Mouse (Mus musculus) E14TG2a.4 (cell line): ENCODE results near the gene Zc3h7b.
A peak's percentile ranks its signal among the peaks of the same experiment; 100 is the strongest.

Experiments used
- H3K27me3 ChIP-seq: 2 replicates; pipeline ENCODE4 v1.6.1; 2014; ENCODE audit warnings: low read length, control low read depth; ENCODE audit not compliant: insufficient read depth
- H3K36me3 ChIP-seq: 2 replicates; pipeline ENCODE4 v1.6.1; 2014; ENCODE audit warnings: low read length, control low read depth; ENCODE audit not compliant: insufficient read depth
- H3K4me1 ChIP-seq: replicated peaks from 2 replicates; pipeline ENCODE4 v1.6.1; 2014; ENCODE audit warnings: low read depth, low read length, control low read depth
- H3K4me3 ChIP-seq: replicated peaks from 2 replicates; pipeline ENCODE4 v1.5.1; 2014; ENCODE audit warnings: mild to moderate bottlenecking, low read length
- H3K9me3 ChIP-seq: 2 replicates; pipeline ENCODE4 v1.6.1; 2014; ENCODE audit warnings: low read length, control low read depth
- CTCF ChIP-seq: conservative IDR thresholded peaks from 2 replicates; pipeline ENCODE4 v1.5.1; 2014; ENCODE audit warnings: low read length
- NANOG ChIP-seq: IDR thresholded peaks from 2 replicates; pipeline ENCODE4 v1.6.1; 2014; ENCODE audit warnings: borderline replicate concordance, low read length, mixed read lengths
- POU5F1 ChIP-seq: IDR thresholded peaks from 2 replicates; pipeline ENCODE4 v1.6.1; 2014; ENCODE audit warnings: low read length, borderline replicate concordance

Zc3h7b gene

DNA sequence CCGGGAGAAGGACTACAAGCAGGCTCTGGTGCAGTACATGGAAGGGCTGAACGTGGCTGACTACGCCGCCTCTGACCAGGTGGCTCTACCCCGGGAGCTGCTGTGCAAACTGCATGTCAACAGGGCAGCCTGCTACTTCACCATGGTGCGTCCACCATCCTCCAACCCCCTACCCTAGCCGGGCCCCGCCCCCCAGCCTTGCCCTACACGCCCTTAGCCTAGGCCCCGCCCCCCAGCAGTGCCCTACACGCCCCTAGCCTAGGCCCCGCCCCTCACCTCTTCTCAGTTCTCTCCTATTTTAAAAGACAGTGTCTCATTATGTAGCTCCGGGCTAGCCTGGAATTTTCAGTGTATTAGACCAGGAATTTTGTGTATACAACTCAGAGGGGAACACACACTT is 24.2 kb downstream of the Zc3h7b start:
- Histone ChIP-seq H3K4me1 (peaks cover 45% of the 10 kb centered on the region), H3K4me3 (peak overlapping the region; percentile 64), H3K36me3 (peaks cover 35% of the 10 kb centered on the region), H3K9me3 (no peaks in the 10 kb centered on the region), H3K27me3 (no peaks in the 10 kb centered on the region)
- no peak for TF ChIP-seq NANOG
- no peak for TF ChIP-seq CTCF
- TF ChIP-seq POU5F1: no peak

DNA sequence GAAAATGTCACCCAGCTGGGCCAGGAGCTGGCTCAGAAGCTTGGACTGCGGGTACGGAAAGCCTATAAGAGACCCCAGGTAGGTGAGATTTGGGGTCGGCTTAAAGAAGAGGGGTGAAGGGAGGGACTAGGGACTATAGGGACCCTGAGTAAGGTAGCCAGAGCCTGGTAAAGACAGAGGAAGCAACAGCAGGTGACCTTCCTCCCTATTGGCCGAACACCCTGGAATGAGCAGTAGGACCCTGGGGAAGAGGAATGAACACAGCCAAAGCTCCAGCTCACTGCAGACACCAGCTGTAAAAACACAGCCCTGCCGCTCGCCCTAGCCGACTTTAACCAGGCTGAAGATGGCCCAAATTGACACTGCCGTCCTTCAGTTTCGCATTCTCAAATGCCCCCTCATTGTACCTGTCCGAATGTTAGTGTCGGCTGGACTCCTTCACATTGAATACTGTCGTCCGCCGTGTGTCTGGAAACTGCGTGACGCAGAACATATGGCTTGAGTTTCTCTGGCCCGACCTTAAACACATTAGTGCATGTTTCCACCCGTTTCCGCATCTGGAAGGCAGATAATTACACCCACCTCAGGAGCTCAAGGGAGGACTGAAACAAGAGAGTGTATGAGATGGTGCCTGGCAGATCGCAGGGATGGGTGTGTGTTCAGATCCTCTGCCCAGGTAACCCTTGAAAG is 27.7 kb downstream of the Zc3h7b start:
- H3K4me1 ChIP-seq: peaks cover 37% of the 10 kb centered on the region
- TF ChIP-seq CTCF: no peak
- TF ChIP-seq NANOG: no peak
- no peak for TF ChIP-seq POU5F1
- peaks cover 66% of the 10 kb centered on the region for H3K36me3 ChIP-seq
- no peaks in the 10 kb centered on the region for H3K9me3 ChIP-seq
- H3K4me3 ChIP-seq: no peak overlapping the region; the same call in 1 of the 2 replicates
- H3K27me3 ChIP-seq: no peaks in the 10 kb centered on the region

DNA sequence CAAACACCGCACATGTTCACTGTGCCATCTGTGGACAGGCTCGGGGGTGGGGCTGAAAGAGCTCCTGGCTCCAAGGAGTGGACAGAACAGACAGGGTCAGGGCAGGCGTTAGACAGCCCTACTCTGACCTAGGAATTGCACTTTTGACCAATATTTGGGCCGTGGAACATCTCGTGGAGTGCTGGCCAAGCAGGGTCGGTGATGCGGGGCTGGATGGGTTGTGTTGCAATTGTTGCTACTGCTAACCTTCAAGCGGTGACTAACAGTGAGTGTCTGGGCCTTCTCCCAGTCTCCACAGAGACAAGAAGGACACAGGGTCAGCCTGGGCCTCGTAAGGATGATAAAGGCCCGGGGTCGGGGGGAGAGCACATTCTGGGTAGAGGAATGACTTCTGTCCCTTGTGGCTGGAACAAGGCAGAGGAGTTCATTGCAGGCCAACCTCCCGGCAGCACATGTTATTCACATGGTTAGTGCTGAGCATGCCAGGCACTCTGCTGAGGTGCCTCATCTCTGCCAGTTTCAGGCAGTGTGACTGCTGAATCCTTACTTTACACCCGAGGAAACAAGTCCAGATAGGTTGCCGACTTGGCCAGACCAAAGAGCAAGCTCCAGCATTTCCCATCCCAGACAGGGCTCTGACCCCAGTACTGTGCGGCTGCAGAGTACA is 29.8 kb downstream of the Zc3h7b start:
- Histone ChIP-seq H3K36me3 (peaks cover 83% of the 10 kb centered on the region), H3K27me3 (no peaks in the 10 kb centered on the region), H3K4me1 (peaks cover 19% of the 10 kb centered on the region), H3K9me3 (no peaks in the 10 kb centered on the region), H3K4me3 (no peak overlapping the region)
- no peak for TF ChIP-seq NANOG
- no peak for TF ChIP-seq POU5F1
- TF ChIP-seq CTCF: no peak

DNA sequence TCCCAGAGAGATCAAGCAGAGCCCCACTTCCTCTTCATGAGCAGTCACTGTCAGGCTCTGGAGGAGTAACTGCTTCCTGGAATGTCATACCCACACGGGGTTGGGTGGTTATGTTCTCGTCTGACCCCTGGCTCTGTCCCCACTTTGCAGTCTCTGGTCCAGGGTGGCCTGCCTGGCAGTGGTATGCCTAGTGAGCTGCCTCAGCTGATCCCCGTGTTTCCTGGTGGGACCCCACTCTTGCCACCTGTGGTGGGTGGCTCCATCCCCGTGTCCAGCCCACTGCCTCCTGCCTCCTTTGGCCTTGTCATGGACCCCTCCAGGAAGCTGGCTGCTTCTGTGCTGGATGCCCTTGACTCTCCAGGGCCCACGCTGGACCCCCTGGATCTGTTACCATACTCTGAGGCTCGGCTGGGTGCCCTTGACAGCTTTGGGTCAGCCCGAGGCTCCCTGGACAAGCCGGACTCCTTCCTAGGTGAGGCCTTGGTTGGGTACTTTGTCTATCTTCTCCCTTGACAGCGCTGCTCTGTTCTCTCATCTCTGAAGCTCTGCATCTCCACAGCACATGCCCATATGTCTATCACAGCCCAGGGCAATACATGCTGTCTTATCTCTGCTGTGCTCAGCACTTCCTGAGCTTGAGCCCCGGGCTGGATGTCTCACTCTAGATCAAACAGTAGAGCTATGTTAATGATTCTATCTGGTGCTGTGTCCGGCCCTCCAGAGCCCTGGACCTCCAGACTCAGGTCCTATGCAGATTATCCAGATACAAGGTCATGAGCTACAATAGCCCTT is 32.0 kb downstream of the Zc3h7b start:
- Histone ChIP-seq H3K4me3 (no peak overlapping the region), H3K27me3 (no peaks in the 10 kb centered on the region), H3K4me1 (peaks cover 19% of the 10 kb centered on the region), H3K9me3 (no peaks in the 10 kb centered on the region), H3K36me3 (peaks cover 98% of the 10 kb centered on the region)
- TF ChIP-seq CTCF (no peak), NANOG (no peak), POU5F1 (no peak)

DNA sequence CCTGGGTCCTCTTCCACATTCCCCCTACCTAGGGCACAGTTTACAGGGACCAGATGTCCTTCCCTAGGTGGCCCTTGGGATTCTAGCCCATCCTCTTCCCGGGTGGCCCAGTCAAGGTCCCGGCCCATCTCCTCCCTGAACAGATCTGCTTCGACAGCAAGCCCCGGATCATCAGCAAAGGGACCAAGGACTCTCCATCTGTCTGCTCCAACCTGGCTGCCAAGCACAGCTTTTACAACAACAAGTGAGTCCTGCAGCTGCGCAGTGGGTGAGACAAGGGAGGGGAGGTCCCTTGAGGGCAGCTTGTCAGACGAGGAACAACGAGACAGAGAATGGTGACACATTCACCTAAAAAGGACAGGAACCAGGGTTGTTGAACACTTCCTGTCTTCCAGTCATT is 37.0 kb downstream of the Zc3h7b start:
- Histone ChIP-seq H3K27me3 (no peaks in the 10 kb centered on the region), H3K4me3 (no peak overlapping the region), H3K4me1 (peaks cover 7% of the 10 kb centered on the region), H3K36me3 (peaks cover 96% of the 10 kb centered on the region), H3K9me3 (no peaks in the 10 kb centered on the region)
- TF ChIP-seq POU5F1: no peak
- no peak for TF ChIP-seq CTCF
- no peak for TF ChIP-seq NANOG

DNA sequence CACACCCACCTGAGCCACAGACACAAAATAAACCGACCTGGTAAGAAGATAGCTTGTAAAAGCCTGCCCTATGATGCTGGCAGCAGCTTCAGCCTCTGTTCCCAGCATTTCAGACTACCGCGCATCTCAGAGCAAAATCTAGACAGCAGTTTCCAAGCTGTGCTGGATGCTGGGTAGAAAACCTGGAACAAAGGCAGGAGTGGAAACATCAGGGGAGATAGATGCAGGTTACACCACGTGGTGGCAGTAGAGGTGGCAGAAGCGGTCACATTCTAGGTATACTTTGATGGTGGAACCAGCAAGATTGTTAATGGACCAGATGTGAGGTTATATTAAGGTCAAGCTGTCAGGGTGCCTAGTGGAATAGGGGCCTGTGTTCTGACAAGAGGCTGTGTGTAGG is 39.9 kb downstream of the Zc3h7b start:
- H3K36me3 ChIP-seq: peaks cover 87% of the 10 kb centered on the region
- H3K9me3 ChIP-seq: no peaks in the 10 kb centered on the region
- H3K4me3 ChIP-seq: no peak overlapping the region
- H3K27me3 ChIP-seq: no peaks in the 10 kb centered on the region
- no peak for TF ChIP-seq CTCF
- no peak for TF ChIP-seq POU5F1
- no peak for TF ChIP-seq NANOG
- H3K4me1 ChIP-seq: peaks cover 7% of the 10 kb centered on the region

DNA sequence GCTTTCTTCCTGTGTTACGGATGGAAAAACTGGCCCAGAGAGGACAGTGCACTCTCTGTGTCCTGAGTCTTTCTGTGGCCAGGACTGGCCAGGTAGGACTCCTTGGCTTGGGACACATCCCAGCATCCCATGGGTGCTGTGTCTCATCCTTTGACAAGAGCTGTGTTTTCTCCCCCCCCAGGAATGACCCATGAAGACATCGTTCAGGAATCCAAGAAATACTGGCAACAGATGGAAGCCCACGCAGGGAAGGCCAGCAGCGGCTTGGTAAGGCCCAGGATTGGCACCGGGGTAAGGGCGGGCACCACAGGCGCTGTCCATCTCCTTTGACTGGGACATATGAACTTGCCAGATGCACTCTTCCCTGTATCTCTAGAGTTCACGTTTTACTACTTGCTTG is 40.8 kb downstream of the Zc3h7b start:
- peaks cover 77% of the 10 kb centered on the region for H3K36me3 ChIP-seq
- TF ChIP-seq POU5F1 (no peak), NANOG (no peak), CTCF (no peak)
- no peaks in the 10 kb centered on the region for H3K27me3 ChIP-seq

DNA sequence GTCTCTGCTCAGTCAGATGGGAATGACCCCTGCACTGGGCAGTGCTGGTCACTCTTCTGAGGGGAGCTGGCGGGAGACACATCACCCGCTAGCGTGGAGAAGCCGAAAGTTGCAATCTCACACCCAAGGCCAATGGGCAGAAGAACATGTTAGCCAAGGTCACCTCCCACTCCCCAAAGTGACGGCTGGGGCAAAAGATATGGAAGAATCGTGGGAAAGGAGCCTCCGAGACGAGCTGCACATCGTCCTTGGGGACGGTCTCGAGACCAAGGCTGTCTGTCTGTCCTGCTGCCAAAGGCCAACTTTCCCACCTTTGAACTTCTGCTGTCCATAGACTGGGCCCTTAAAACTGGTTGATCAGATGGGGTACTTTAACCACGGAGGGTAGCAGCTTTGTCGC is 42.7 kb downstream of the Zc3h7b start:
- TF ChIP-seq POU5F1 (no peak), NANOG (no peak), CTCF (no peak)
- peaks cover 74% of the 10 kb centered on the region for H3K36me3 ChIP-seq
- H3K9me3 ChIP-seq: no peaks in the 10 kb centered on the region
- H3K4me1 ChIP-seq: peaks cover 10% of the 10 kb centered on the region
- H3K27me3 ChIP-seq: no peaks in the 10 kb centered on the region
- H3K4me3 ChIP-seq: no peak overlapping the region

More for the DNA sequence above, 40.8 kb downstream of the Zc3h7b start:
- no peaks in the 10 kb centered on the region for H3K9me3 ChIP-seq
- H3K4me1 ChIP-seq: peaks cover 7% of the 10 kb centered on the region
- no peak overlapping the region for H3K4me3 ChIP-seq
